Mouse (Mus musculus) C2C12 (cell line): Measurements from ENCODE around the gene Rnf19b.

Experiments
- CEBPB ChIP-seq: IDR thresholded peaks from one replicate; pipeline ENCODE4 v1.6.1; 2011; ENCODE audit warnings: low read depth, mild to moderate bottlenecking, control low read depth, moderate library complexity
- CTCF ChIP-seq: IDR thresholded peaks from one replicate; pipeline ENCODE4 v1.5.1; 2011; ENCODE audit not compliant: control insufficient read depth, insufficient read depth, insufficient read length
- MAX ChIP-seq: IDR thresholded peaks from one replicate; pipeline ENCODE4 v1.6.1; 2011; ENCODE audit warnings: mild to moderate bottlenecking, control low read depth
- USF1 ChIP-seq: IDR thresholded peaks from one replicate; pipeline ENCODE4 v1.6.1; 2011; ENCODE audit warnings: low read depth, mild to moderate bottlenecking, control low read depth, moderate library complexity

DNA sequence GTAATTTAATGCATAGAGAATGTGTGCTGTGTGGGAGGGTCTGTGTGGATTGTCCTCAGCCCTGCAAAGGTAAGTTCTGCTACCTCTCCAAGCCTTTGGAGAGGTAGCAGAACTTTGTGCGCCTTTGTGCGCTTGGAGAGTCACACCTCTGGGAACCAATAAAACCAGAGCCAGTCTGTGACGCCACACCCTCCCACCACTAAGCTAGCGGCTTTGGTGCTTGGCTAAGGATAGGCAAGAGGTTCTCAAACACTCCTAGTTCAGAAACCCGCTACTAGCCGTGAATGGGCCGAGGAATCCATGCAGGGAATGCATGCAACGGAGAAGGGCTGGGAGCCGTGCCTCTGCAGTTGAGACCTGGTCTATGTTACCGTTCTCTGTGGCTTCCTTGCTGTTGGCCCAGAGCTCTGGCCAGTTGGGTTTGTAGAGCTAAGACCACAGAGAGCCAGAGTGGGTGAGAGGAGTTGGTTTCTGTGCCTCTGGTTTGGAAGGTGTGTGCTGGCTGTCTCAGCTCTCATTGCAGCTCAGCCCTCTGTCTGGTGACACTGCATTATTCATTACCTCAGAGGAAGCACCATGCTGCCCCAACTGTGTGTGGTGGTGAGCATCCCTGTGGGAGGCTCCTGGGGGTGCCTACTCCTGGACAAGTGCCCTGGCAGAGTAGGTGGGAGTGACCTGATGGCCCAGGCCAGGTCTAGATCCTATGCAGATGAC is 44.8 kb upstream of the Rnf19b start:
- TF ChIP-seq CTCF (no peak), MAX (no peak), CEBPB (no peak), USF1 (no peak)
